Mouse (Mus musculus): ENCODE results near the gene Olfr948.

The Olfr948 gene

GRCm38 (mm10) chr9:39325945-39326344 lies at the start of gene Olfr948:
Olfr948 (minus strand) TSS chr9:39326045.
- no peak for DNase-seq (ENCODE audit: low spot score)

- DNase-seq (ENCODE audit: low spot score) = no peak
These were observed 38.7 kb downstream of the Olfr948 start for GRCm38 (mm10) chr9:39287136-39287535.

DNA sequence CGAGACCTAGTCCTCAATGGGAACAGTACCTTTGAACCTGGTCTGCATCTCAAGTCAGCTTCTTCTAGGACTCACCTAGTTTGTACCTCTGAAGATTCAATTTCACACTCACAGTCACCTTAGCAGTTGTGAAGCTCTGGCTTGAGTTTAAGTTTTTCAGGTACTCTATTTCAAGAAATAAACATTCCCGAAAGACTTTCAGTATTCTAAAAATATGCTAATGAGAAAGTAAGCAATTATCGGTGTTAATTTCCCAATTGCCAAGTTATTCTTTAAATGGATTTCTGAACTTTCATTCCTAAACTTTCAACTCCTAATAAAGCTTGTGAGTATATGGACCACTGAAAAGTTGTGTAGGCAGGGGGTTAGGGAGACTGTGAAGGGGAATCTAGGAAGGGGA lies 49.1 kb downstream of the Olfr948 start, which contains the start of gene Olfr945:
Gene Olfr945 (minus strand): TSS at position 101 of the 400 bp plus-strand sequence.
- no peak for DNase-seq (ENCODE audit: low spot score)

Measured in embryo, embryonic 10.5 days (tissue).